Mouse (Mus musculus) adrenal gland, adult 8-10 months (tissue): ENCODE measurements around the gene Krt24. TPM values are rescaled to one million over a fixed set of nuclear protein-coding genes. Genes with fewer than 3 reads are reported as not detected.

Source experiments
- DNase-seq: peaks from one replicate; pipeline ENCODE4 v3.0.0; 2022
- total RNA-seq, 4 experiments: library from RNA; stranded (reverse); gene quantifications; 2 replicates each; pipeline ENCODE4 v1.2.4; 2022

Krt24 gene
- not detected for total RNA-seq

DNA sequence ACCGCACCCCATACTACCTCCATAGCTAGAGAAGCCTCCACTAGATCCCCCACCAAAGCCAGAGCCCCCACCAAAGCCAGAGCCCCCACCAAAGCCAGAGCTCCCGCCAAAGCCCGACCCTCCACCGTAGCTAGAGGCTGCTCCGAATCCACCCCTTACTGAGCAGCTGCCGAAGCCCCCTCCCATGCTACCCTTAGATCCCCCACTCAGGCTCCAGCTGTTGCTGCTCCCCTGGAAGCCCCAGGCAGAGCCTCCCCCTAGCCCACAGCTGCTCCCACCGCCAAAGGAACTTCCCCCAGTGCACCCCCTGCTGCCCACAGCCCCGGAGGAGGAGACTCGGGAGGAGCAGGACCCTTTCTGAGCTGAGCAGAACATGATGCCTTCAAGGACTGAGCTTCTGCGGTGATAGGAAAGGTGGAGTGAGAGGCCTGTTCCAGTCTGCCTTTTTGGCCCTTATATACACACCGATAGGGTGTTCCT, at the start of gene Krt24:
TSS of gene Krt24 (minus strand) at position 430 of the 480 bp plus-strand sequence.
- no peak for DNase-seq

DNA sequence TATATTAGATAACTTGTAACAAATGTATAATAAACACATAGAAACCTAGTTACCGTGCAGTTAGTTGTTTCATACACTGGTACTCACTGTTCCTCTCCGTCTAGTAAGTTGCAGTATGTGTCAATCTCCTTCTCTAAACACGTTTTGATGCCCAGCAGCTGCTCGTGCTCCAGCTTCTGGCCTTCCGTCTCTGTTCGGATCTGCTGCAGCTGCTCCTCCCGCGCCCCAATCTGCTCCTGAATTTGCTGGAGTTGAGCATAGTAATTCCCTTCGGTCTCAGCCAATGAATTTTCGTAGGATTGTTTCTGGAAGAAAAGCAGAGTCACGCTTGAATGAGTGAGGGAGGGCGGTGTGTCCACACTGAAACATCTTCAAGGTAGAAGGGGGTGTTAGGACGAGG, 48.4 kb upstream of the Krt24 start:
- no peak for DNase-seq

DNA sequence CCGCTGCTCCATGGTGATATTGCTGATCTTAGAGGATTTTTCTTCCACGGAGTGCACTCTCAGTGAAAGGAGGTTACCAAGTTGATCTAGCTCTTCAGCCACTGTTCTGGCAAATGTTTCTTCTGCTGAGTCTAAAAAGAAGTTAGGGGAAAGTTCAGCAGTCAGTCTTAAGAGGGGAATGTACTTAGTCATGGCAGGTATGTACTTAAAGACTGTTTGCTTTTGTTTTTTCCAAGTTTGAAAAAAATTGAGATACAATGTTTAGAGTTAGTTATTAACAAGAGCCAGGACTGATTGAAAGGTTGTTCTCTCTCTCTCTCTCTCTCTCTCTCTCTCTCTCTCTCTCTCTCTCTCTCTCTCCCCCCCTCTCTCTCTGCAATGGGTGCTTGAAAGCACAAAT, 44.6 kb upstream of the Krt24 start:
- DNase-seq = no peak

DNA sequence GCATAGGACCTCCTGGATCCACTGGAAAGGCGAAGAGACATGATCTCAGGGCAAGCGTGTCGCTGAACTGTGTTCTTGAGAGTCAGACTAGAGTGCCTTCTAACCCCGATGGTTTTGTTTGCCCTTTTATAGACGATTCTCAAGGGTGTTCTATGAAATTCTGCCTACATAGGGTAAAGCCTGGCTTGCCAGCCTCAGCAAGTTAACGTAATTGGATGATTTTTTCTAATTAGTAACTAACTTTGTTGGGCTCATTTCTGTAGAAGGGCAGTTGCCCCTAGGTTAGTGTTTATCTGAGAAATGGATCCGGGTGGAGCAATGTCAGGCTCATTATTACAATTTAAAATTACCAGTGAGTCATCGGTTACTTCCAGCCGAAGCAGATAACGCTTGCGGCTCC, 37.8 kb upstream of the Krt24 start, which contains the start of gene Krt25:
TSS of gene Krt25 (minus strand) at position 101 of the 400 bp plus-strand sequence.
- no peak for DNase-seq

DNA sequence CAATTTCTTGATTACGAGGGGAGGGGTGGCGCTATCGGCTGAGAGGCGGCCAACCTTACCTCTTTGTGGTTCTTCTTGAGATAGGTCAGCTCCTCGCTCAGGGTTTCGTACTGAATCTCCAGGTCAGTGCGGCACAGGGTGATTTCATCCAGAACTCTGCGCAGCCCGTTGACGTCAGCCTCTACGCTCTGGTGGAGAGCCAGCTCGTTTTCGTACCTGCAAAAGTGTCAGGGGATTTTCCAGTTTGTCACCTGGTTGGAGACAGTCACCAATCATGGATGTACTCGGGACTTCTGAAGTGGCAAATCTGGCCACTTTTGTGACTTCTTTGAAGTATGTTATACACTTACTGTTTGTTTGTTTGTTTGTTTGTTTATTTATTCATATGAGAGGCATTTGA, 36.0 kb upstream of the Krt24 start:
- DNase-seq = no peak

DNA sequence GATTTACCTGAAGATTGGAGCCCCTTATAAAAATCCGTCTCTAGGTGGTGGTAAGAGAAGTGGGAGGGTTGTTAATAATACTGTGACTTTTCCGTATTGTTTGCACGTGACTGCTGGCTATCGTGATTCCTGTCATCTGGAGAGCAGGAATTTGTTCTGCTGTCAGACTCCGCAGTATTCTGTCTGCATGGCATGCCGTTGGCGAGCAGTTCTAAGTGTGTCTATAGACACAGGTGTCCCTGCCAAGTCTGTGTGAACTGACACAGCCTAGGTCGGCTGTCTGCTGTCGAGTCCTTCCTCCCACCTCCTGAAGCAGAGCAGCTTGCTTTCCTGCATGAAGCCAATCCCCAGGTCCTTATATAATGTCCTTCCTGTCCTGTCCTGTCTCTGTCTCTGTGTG, 34.1 kb upstream of the Krt24 start:
- no peak for DNase-seq

DNA sequence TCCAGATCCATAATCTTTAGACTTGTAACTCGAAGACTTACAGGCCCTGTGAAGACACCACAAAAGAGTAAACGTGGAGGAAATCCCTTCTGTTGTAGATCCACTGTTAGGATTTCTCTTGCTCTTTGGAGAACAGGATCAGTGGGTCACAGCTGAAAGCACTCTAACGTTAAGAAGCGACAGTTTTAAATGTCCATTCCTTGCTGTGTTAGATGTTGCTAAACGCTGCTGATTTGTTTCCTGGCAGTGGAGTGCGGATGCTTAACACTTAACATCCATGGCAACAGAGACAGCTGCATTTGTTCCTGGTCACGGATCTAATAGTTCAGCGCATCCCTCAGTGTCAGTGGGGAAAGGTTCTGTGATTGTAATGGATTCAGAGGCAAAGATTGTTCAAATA, 31.5 kb upstream of the Krt24 start:
- no peak for DNase-seq

DNA sequence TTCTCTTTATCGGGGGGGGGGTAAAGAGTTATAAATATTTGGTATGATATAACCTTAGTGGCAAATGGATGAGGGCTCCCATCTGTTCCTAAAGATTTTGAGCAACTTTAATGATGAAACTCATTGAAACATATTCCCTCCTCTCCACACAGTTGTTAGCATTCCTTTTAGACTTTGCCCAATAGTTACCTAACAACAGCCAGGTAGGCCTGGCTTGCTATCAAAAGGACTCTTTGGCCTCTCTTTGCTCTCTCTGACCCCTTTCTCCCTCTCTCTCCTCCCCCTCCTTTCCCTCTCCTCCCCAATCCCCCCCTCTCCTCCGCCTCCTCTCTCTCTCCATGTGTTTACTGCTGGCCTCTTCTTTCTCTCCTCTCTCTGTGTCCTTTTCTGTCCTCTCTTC, 29.5 kb upstream of the Krt24 start:
- no peak for DNase-seq

DNA sequence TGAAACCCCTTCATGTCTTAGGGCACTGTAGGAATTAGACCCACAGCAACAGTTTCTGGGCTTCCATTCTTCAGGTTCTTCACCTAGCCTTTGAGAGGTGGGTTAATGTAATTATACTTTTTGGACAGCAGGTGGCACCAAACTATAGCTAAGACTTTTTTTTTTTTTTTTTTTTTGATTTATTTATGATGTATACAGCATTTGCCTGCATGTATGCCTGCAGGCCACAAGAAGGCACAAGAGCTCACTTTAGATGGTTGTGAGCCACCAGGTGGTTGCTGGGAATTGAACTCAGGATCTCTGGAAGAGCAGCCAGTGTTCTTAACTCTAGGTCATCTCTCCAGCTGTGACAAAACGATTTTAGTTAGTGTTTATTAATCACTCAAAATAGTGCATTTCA, 25.8 kb upstream of the Krt24 start:
- no peak for DNase-seq

DNA sequence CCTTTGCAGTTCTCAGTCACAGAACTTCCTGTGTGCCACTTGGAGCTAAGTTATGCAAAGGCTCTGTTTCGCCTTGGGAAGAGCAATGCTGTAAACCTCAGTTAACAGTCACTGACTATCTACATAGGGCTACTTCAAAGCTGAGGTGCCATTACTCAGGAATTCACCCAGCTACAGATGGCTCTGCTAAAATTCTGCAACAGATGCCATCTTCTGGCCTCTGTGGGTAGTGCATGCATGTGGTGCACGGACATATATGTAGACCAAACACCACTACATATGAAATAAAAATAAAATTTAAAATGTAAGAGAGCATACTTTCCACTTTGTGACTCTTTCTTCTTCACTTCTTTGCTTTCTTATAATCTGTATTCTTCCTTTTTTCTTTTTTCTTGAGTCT, 22.5 kb upstream of the Krt24 start:
- DNase-seq = peak; percentile 25

DNA sequence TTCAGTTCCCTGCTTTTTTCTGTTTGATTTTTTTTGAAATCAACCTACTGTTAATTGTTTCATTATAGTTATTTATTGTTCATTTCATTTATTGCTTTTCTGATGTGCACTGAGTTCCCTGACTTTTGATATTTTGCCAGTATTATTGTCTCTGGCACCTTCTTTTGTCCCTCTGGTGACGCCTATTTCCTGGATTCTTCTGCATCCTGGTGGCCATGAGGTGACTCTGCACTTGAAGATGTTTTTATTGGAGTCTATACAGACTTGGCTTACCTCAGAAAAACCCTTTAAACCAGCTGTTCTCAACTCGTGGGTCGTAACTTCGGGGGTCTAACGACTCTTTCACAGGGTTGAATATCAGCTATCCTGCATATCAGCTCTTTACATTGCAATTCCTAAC, 10.0 kb upstream of the Krt24 start:
- no peak for DNase-seq

DNA sequence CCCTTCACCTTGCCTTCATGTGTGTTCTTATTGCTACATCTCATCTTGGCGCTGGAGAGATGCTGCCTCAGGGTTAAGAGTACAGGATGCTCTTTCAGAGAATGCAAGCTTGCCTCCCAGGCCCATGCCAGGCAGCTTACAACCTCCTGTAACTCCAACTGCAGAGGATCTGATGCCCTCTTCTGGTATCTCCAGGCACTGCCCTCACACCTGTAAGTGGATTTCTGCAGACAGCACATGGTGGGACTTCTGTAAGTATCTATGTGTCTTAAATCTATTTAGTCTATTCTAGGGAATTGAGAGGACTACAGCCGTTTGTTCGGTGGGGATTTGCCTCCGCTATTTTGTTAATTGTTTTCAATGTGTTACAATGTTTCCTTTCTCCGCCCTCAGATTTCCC, 7.8 kb upstream of the Krt24 start:
- DNase-seq = peak; percentile 10

DNA sequence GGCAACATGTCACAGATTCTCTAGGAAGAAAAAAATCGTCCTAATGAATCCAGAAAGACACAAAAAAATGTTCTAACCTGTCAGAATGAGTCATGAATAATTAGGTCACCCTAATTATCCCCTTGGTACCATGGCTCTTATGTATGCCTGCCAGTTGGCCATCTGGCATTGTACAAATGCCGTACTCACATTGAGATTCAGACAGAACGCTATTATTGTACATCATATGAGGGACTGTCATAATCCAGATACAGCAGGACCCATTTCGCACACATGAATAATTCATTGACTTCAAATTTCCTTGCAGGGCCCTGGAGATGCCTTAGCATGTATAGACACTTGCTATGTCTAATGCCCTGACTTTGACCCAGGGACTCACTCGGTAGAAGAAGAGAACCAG, 1.1 kb downstream of the Krt24 start:
- no peak for DNase-seq

DNA sequence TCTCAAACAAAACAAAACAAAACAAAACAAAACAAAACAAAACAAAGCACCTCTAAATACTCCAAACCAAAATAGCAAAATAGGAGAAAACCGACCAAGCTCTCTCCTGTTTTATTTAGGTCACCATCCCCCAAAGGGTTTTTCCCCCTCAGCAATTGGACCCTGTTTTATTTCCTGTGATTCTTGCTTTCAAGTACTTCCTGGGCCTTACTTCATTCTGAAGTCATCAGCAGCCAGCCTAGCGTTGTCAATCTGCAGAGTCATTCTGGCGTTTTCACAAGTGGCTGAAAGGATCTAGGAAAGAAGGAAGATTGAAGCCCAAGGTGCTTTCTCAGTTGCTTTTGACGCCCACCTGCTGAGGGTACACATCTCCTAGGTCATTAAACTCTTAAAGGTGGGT, 1.7 kb downstream of the Krt24 start:
- DNase-seq = no peak

DNA sequence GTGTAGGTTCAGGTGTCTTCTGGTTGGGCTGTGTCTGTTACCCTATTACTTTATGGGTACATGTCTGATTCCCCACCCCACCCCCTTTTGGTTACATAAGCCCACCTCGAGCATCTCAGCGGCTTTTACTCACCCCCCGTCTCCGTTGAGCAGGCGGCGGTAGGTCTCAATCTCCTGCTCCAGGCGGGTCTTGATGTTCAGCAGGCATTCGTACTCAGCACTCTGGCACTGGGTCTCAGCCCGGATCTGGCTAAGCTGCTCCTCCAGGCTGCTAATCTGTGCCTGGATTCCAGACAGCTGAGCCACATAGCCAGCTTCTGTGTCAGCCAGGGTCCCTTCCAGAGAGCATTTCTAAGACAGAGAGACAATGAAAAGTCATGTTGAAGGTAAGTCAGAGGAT, 3.9 kb downstream of the Krt24 start:
- no peak for DNase-seq

DNA sequence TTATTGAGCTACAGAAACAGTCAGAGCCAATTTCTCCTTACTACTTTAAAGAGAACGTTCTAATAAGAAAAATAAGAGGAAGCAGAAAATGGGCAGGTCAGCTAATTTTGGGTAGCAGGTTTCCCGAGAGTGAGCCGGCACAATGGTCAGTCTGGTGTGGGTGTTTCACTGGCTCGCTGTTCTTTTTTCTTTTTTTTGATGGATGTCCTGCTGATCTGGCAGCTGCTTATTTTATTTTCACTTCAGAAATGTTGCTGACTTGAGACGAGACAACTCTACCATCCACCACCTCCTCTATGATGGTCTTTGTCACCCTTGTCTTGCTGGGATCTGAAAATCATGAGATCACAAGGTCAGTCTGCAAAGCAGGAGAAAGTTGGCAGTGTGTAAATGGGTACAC, 5.1 kb downstream of the Krt24 start:
- DNase-seq = no peak

DNA sequence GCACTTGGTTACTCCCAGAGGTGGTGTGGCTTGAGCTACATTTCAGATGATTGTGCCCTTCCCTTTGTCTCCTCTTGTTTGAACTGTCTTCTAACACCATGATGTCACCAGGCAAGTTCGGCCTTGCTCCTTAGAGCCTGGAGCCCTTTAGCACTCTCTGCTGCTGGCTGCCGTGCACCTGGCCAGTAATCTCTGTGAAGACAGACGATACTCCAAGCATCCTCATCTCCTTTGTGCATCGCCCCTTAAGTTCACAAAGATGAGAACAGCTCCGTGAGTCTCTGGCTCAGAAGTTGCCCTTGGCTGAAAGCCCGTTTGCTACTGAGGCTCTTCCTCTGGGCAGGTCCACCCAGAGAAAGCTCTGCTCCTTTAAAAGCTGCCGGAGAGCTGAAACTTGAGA, 8.3 kb downstream of the Krt24 start:
- no peak for DNase-seq

DNA sequence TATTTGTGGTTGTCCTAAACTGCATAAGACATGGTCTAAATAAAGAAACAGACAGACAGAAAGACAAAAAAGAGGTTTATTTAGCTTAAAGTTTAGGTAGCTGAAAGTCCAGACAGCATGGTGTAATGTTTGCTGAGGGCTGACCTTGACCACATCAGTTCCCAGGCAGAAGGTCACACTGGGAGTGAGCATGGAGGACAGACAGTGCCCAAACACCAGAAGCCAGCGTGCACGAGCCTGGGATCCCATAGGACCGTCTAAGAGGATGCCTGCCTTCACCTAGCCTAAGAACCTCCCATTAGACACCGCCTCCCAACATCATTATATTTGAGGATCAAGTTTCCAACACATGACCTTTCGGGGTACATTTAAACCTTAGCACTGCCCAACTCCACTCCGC, 9.4 kb downstream of the Krt24 start:
- no peak for DNase-seq

DNA sequence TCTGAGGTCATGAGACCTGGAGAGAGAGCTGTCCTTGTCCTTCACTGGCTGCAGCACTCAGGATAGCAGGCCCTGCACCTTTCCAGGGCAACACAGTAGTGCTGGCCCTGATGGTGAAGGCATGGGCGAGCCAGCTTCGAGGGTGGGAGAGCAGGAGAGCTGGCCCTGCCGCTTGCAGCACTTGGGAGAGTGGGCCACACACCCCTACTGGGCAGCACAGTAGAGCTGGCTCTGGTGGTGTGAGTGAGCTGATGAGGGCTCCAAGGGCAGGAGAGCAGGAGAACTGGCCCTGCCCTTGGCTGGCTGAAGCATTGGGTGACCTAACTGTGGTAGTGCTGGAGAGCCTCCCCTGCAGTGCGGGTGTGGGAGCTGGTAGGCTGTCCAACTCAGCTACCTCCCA, 12.3 kb downstream of the Krt24 start:
- peak; percentile 1 for DNase-seq

DNA sequence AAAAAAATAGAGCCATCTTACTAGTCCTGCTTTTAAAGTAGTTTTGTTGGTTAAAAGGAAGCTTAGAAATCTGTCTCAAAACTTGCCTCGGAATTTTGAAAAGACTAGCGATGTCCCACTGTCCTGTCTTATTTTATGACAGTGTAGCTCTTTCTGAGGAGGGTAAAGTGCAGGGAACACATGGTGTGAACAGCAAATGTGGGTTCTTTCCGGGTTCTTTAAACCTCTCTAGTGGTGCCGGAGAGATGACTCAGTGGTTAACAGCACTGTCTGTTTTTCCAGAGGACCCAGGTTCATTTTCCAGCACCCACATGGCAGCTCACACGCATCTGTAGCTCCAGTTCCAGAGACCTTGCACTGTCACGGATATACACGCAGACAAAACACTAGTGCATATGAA, 15.9 kb downstream of the Krt24 start:
- no peak for DNase-seq

DNA sequence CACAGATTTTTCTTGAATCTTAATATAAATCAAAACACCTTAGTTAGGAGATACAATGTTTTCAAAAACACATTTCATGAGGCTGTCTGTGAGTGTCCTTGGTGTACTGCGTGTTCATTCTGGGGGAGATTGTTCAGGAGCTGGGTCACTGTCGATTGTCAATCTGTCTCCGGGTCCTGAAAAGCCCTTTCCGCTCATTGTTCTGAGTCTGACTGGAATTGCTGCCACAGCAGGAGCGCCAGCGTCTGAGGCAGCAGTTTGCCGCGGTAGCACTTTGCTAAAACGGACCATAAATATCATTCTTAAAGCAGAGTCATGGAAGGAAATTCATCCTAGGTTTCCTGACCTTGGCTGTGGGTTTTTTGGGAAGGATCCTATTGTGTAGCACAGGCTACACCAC, 19.3 kb downstream of the Krt24 start:
- peak; percentile 9 for DNase-seq

DNA sequence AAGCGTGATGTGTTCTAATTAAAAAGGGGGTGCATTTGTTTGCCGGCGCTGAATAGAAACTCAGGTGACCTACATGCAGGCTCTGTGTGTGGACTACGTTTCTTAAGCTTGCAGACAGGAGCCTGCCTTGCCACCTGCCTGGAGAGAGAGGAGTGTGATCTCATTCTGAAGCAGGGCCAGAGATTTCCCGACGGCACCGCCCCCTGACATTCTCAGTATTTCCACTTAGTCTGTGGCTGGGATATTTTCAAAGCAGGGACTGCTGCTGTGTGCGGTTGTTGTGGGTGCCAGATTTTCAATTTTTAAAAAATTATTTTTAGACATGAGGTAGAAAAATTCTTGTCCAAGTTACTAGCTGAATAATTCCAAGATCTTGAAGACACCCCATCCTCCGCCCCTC, 19.8 kb downstream of the Krt24 start:
- DNase-seq = peak; percentile 4

DNA sequence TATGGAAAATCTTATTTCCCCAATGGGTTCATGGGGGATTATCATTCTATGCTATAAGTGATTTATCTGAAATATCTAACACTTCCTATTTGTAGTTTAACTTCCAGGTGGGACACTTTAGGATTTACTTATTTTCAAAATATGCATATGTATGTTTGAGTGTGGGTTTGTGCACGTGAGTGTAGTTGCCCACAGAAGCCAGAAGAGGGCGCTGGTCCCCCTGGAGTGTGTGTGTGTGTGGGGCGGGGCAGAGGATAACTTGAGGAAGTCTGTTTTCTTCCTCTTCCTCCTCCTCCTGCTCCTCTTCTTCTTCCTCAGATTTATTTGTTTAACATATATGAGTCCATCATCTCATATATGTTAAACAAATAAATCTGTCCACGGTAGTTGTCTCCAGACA, 28.8 kb downstream of the Krt24 start:
- no peak for DNase-seq

DNA sequence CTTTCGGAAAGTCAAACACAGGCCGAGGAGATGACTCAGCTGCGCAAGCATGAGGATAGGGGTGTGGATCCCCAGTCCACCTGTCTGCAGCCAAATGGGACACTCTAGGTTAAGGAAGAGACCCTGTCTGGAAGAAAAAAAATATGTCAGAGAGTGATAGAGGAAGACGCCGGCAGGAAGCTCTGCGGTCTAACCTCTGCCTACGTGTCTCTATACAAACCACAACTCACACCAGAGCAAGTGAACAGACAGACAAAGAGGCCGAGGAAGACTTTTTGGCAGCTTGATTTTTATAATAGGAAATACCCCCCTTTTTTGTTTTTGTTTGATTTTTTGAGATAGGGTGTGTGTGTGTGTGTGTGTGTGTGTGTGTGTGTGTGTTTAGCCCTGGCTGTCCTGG, 29.7 kb downstream of the Krt24 start:
- no peak for DNase-seq

DNA sequence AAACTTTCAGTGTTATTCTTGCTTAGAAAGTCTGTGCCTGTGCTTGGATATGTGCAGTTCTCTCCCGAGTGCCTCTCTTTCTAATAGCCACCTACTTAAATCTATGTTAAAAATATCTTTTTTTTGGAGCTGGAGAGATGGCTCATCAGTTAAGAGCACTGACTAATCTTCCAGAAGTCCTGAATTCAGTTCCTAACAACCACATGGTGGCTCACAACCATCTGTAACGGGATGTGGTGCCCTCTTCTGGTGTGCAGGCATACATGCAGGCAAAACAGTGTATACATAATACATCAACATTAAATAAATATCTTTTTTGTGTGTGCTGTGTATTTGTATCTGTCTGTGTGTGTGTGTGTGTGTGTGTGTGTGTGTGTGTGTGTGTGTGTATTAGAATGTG, 31.2 kb downstream of the Krt24 start:
- no peak for DNase-seq

DNA sequence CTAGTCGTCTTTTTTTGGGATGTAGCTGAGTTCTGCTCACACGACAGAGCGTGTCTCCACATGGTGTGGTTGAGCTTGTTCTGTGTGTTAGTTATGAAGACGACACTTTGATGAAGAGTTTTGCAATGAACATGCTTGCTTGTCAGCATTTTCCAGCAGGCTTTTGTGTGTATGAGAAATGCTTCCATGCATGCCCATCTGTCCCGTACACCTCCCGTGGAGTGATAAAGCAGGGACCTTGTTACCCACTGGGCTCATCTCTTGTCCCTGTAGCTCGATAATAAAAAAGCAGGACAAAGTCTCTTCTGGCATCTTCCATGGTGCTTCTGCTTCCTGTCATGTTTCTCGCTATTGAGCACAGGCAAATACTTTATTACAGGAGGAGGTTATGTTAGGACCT, 32.4 kb downstream of the Krt24 start:
- no peak for DNase-seq
